Mouse (Mus musculus): ENCODE data around the gene Epb41. TPM values are rescaled to one million over a fixed set of nuclear protein-coding genes. Genes with fewer than 3 reads are reported as not detected.

The Epb41 gene
- polyA plus RNA-seq, 1 experiment from 2014 or later = 55.7 TPM

DNA sequence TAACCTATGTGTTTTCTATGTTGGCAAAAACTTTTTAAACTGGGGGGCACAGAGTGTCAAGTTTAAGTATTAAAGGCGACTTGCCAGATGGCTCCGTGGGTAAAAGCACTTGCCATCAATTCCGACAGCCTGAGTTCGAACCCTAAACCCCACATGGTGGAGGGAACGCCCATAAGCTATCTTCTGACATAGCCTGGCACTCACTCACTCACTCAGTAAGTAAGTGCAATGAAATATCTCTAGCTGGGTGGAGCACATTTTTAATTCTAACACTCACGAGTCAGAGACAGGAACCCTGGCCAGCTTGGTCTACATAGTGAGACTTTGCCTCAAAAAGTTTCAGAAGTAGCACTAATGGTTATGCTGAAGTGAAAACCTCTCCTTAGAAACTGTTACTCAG lies 48.0 kb downstream of the Epb41 start:
- Histone ChIP-seq H3K27me3 (ENCODE audit: control insufficient read depth, insufficient read depth, low read length) (no peaks in the 10 kb centered on the region), H3K27ac (ENCODE audit: low read length) (no peak overlapping the region), H3K4me1 (ENCODE audit: control insufficient read depth, insufficient read depth, low read length) (no peaks in the 10 kb centered on the region; the same call in 1 of the 2 replicates), H3K9ac (ENCODE audit: low read length) (no peak overlapping the region), H3K36me3 (ENCODE audit: control insufficient read depth, insufficient read depth, low read length) (no peaks in the 10 kb centered on the region), H3K4me3 (replicated peaks; ENCODE audit: low read length) (no peak overlapping the region), H3K4me2 (ENCODE audit: low read depth, low read length) (no peak overlapping the region), H3K9me3 (replicated peaks; ENCODE audit: control insufficient read depth, low read length) (no peaks in the 10 kb centered on the region)
- WGBS = 80% methylated on average over 6 of the region's 6 CpGs
- ATAC-seq (ENCODE audit: insufficient read depth, low FRiP score) = no peak

DNA sequence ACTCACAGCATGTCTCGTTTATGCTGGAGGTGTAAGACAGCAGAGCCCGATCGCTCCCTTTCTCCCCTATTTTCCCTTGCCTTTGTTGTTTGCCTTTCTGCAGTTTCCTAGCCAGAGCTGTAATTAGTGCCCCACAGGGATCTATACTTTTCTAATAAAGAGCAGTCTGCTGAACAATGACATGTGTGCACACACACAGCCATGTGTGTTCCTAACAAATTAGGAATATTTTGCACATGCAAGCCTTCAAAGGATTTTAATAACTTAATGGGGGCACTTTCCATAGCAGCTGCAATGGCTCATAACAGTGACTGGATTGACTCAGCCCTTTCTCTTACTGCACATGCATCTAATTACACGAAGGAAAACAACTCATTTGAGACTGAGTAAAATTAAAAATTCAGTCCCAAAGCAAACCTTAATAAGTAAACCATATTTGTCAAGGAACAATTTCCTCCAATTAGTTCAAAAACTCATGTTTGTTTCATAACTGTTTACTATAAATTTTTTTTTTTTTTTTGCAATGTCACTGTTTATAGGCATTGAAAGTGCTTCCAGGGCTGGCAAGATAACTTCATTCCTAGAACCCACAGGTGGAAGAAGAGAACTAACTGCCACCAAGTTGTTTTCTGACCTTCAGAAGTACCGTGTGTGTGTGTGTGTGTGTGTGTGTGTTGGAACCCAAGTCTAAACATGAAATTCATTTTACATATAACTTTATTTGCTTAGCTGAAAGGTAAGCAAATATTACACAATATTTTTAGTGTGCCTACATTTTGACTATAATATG lies 49.2 kb downstream of the Epb41 start:
- no peak for ATAC-seq (ENCODE audit: insufficient read depth, low FRiP score)
- Histone ChIP-seq H3K9ac (ENCODE audit: low read length) (no peak overlapping the region), H3K27ac (ENCODE audit: low read length) (no peak overlapping the region), H3K4me1 (ENCODE audit: control insufficient read depth, insufficient read depth, low read length) (no peaks in the 10 kb centered on the region; the same call in 1 of the 2 replicates), H3K9me3 (replicated peaks; ENCODE audit: control insufficient read depth, low read length) (no peaks in the 10 kb centered on the region), H3K36me3 (ENCODE audit: control insufficient read depth, insufficient read depth, low read length) (no peaks in the 10 kb centered on the region), H3K27me3 (ENCODE audit: control insufficient read depth, insufficient read depth, low read length) (no peaks in the 10 kb centered on the region), H3K4me3 (replicated peaks; ENCODE audit: low read length) (no peak overlapping the region), H3K4me2 (ENCODE audit: low read depth, low read length) (no peak overlapping the region)
- 32% methylated on average over 5 of the region's 5 CpGs for WGBS

DNA sequence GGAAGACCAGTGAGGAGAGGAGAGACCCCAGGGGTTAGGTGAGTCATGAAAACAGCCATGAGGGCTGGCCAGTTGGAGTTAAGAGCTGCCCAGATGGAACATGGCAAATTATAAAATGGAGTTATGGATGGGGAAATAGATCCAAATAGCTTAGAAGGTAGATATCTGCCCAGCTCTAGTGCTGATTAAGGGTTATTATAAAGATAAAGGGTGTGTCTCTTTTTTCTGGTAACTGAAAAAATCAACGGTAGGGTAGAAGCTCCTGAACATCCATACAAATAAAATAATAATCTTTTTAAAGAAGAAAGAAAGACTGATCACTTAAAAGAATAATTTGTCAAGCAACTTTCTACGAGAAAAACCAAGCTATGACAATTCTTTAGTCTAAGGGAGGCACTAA lies 49.9 kb downstream of the Epb41 start:
- H3K4me2 ChIP-seq (ENCODE audit: low read depth, low read length) = no peak overlapping the region
- no peaks in the 10 kb centered on the region for H3K36me3 ChIP-seq (ENCODE audit: control insufficient read depth, insufficient read depth, low read length)
- no peak overlapping the region for H3K4me3 ChIP-seq (replicated peaks; ENCODE audit: low read length)
- H3K4me1 ChIP-seq (ENCODE audit: control insufficient read depth, insufficient read depth, low read length) = no peaks in the 10 kb centered on the region; the same call in 1 of the 2 replicates
- 43% methylated on average over 2 of the region's 2 CpGs for WGBS
- ATAC-seq (ENCODE audit: insufficient read depth, low FRiP score) = no peak
- no peak overlapping the region for H3K27ac ChIP-seq (ENCODE audit: low read length)
- H3K27me3 ChIP-seq (ENCODE audit: control insufficient read depth, insufficient read depth, low read length) = no peaks in the 10 kb centered on the region
- no peaks in the 10 kb centered on the region for H3K9me3 ChIP-seq (replicated peaks; ENCODE audit: control insufficient read depth, low read length)
- H3K9ac ChIP-seq (ENCODE audit: low read length) = no peak overlapping the region

DNA sequence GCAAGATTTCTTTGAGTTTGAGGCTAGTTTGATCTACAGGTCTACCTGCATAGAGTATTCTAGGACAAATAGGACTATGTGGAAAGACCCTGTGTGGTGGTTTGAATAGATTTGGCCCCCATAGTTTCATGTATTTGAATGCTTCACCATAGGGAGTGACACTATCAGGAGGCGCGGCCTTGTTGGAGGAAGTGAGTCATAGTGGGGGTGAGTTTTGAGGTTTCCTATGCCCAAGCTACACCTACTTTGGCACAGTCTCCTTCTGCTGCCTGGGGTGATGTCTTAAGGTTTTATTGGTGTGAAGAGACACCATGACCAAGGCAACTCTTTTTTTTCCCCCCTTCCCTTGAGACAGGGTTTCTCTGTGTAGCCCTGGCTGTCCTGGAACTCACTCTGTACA lies 51.3 kb downstream of the Epb41 start:
- no peak overlapping the region for H3K9ac ChIP-seq (ENCODE audit: low read length)
- ATAC-seq (ENCODE audit: insufficient read depth, low FRiP score) = no peak
- no peak overlapping the region for H3K27ac ChIP-seq (ENCODE audit: low read length)
- no peaks in the 10 kb centered on the region for H3K27me3 ChIP-seq (ENCODE audit: control insufficient read depth, insufficient read depth, low read length)
- no peaks in the 10 kb centered on the region for H3K36me3 ChIP-seq (ENCODE audit: control insufficient read depth, insufficient read depth, low read length)
- H3K9me3 ChIP-seq (replicated peaks; ENCODE audit: control insufficient read depth, low read length) = no peaks in the 10 kb centered on the region
- no peaks in the 10 kb centered on the region for H3K4me1 ChIP-seq (ENCODE audit: control insufficient read depth, insufficient read depth, low read length)
- 100% methylated on average over 2 of the region's 2 CpGs for WGBS
- no peak overlapping the region for H3K4me3 ChIP-seq (replicated peaks; ENCODE audit: low read length)
- no peak overlapping the region for H3K4me2 ChIP-seq (ENCODE audit: low read depth, low read length)

GRCm38 (mm10) chr4:132022639-132023038 lies 52.5 kb downstream of the Epb41 start:
- WGBS = 96% methylated on average over 4 of the region's 4 CpGs
- H3K9ac ChIP-seq (ENCODE audit: low read length) = no peak overlapping the region
- H3K27me3 ChIP-seq (ENCODE audit: control insufficient read depth, insufficient read depth, low read length) = no peaks in the 10 kb centered on the region
- no peaks in the 10 kb centered on the region for H3K9me3 ChIP-seq (replicated peaks; ENCODE audit: control insufficient read depth, low read length)
- H3K27ac ChIP-seq (ENCODE audit: low read length) = no peak overlapping the region
- H3K4me1 ChIP-seq (ENCODE audit: control insufficient read depth, insufficient read depth, low read length) = no peaks in the 10 kb centered on the region
- no peak overlapping the region for H3K4me2 ChIP-seq (ENCODE audit: low read depth, low read length)
- H3K4me3 ChIP-seq (replicated peaks; ENCODE audit: low read length) = no peak overlapping the region
- no peaks in the 10 kb centered on the region for H3K36me3 ChIP-seq (ENCODE audit: control insufficient read depth, insufficient read depth, low read length)
- no peak for ATAC-seq (ENCODE audit: insufficient read depth, low FRiP score)

- Histone ChIP-seq H3K36me3 (ENCODE audit: control insufficient read depth, insufficient read depth, low read length) (no peaks in the 10 kb centered on the region), H3K4me1 (ENCODE audit: control insufficient read depth, insufficient read depth, low read length) (no peaks in the 10 kb centered on the region), H3K9me3 (replicated peaks; ENCODE audit: control insufficient read depth, low read length) (no peaks in the 10 kb centered on the region), H3K4me3 (replicated peaks; ENCODE audit: low read length) (no peak overlapping the region), H3K4me2 (ENCODE audit: low read depth, low read length) (no peak overlapping the region), H3K27me3 (ENCODE audit: control insufficient read depth, insufficient read depth, low read length) (no peaks in the 10 kb centered on the region), H3K9ac (ENCODE audit: low read length) (no peak overlapping the region), H3K27ac (ENCODE audit: low read length) (no peak overlapping the region)
- WGBS = 88% methylated on average over 7 of the region's 7 CpGs
- ATAC-seq (ENCODE audit: insufficient read depth, low FRiP score) = no peak
Measured at GRCm38 (mm10) chr4:132021883-132022282, 53.2 kb downstream of the Epb41 start.

GRCm38 (mm10) chr4:132018547-132018946 lies 56.6 kb downstream of the Epb41 start:
- WGBS = 57% methylated on average over 4 of the region's 4 CpGs
- no peaks in the 10 kb centered on the region for H3K36me3 ChIP-seq (ENCODE audit: control insufficient read depth, insufficient read depth, low read length)
- H3K9ac ChIP-seq (ENCODE audit: low read length) = no peak overlapping the region
- H3K27me3 ChIP-seq (ENCODE audit: control insufficient read depth, insufficient read depth, low read length) = no peaks in the 10 kb centered on the region
- H3K4me2 ChIP-seq (ENCODE audit: low read depth, low read length) = no peak overlapping the region
- H3K4me1 ChIP-seq (ENCODE audit: control insufficient read depth, insufficient read depth, low read length) = no peaks in the 10 kb centered on the region
- no peak overlapping the region for H3K27ac ChIP-seq (ENCODE audit: low read length)
- ATAC-seq (ENCODE audit: insufficient read depth, low FRiP score) = no peak
- H3K9me3 ChIP-seq (replicated peaks; ENCODE audit: control insufficient read depth, low read length) = no peaks in the 10 kb centered on the region
- no peak overlapping the region for H3K4me3 ChIP-seq (replicated peaks; ENCODE audit: low read length)

- H3K27ac ChIP-seq (ENCODE audit: low read length) = no peak overlapping the region
- no peaks in the 10 kb centered on the region for H3K27me3 ChIP-seq (ENCODE audit: control insufficient read depth, insufficient read depth, low read length)
- no peaks in the 10 kb centered on the region for H3K36me3 ChIP-seq (ENCODE audit: control insufficient read depth, insufficient read depth, low read length)
- H3K4me1 ChIP-seq (ENCODE audit: control insufficient read depth, insufficient read depth, low read length) = no peaks in the 10 kb centered on the region
- no peak overlapping the region for H3K4me2 ChIP-seq (ENCODE audit: low read depth, low read length)
- no peak overlapping the region for H3K4me3 ChIP-seq (replicated peaks; ENCODE audit: low read length)
- ATAC-seq (ENCODE audit: insufficient read depth, low FRiP score) = no peak
- no peaks in the 10 kb centered on the region for H3K9me3 ChIP-seq (replicated peaks; ENCODE audit: control insufficient read depth, low read length)
- H3K9ac ChIP-seq (ENCODE audit: low read length) = no peak overlapping the region
- WGBS = 70% methylated on average over 3 of the region's 3 CpGs
Measured at GRCm38 (mm10) chr4:132015374-132015773, 59.7 kb downstream of the Epb41 start.

DNA sequence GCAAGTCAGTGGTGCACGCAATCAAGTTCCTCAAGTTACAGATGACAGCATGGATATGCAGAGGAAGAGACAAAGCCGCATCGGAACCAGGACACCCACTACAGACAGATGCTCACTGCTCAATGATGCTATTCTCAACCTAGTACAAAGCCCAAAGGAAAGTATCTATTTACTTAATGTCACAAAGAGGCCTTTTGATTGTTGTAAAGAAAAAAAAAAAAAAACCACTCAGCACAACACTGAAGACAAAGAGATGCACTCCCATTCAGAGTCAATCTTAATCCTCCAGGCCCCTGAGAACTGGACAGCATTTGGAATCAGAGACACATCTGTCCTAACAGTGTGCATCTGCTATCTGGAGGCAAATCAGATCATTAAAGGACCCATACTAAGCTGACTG lies 63.5 kb downstream of the Epb41 start:
- Histone ChIP-seq H3K4me3 (replicated peaks; ENCODE audit: low read length) (no peak overlapping the region), H3K27me3 (ENCODE audit: control insufficient read depth, insufficient read depth, low read length) (no peaks in the 10 kb centered on the region), H3K4me1 (ENCODE audit: control insufficient read depth, insufficient read depth, low read length) (no peaks in the 10 kb centered on the region), H3K27ac (ENCODE audit: low read length) (no peak overlapping the region), H3K36me3 (ENCODE audit: control insufficient read depth, insufficient read depth, low read length) (no peaks in the 10 kb centered on the region), H3K4me2 (ENCODE audit: low read depth, low read length) (no peak overlapping the region), H3K9ac (ENCODE audit: low read length) (no peak overlapping the region), H3K9me3 (replicated peaks; ENCODE audit: control insufficient read depth, low read length) (no peaks in the 10 kb centered on the region)
- 83% methylated on average over 3 of the region's 3 CpGs for WGBS
- no peak for ATAC-seq (ENCODE audit: insufficient read depth, low FRiP score)
